Mouse (Mus musculus): ENCODE measurements around the gene Atp6v0b.
A peak's percentile ranks its signal among the peaks of the same experiment; 100 is the strongest.

The Atp6v0b gene

DNA sequence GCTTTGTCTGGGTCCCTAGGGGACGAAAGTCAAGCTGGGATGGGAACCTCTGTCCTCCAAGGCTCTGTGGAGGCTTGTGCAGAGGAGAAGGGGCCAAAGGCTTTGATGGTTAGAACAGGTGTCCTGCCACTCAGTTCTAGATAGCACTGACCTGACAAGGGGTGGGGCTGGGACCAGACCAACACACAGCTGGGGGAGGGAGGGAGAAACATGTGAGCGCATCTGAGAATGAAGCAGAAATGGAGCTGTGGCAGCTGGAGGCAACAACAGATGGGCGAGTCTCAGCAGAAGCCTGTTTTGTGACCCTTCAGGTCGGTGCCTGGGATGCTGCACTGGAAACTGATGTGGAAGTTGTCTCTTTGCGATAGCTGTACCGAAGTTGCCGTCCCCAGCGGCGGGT lies 17.8 kb downstream of the Atp6v0b start:
- no peak for DNase-seq

DNA sequence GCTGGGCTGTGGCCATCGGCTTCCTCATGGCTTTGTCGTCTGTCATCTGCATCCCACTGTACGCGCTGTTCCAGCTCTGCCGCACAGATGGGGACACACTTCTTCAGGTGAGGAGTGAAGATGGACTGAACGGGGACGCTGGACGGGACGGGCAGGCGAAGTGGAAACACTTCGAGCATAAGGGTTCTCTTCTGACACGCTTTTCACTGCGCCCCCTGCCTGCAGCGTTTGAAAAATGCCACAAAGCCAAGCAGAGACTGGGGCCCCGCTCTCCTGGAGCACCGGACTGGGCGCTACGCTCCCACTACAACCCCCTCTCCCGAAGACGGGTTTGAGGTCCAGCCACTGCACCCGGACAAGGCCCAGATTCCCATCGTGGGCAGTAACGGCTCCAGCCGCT lies 19.3 kb downstream of the Atp6v0b start:
- DNase-seq = peak; percentile 77

DNA sequence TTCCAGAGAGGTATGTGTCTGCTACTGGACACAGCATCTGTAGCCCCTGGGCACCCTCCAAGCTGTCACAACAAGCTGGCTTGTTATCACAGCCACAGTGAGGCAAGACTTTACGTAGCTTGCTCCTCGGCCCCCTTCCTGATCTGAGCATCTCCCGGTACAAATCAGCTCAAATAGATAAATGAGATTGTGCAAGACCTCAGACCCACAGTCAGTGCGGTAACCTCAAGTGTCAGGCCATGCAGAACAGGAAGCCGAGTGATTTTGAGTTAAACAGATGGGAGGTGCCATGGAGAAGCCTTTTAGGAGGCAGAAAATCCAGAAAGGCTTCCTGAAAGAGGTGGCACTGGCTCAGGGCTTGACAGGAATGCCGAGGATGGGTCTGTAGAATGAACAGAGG lies 20.1 kb downstream of the Atp6v0b start:
- no peak for DNase-seq

DNA sequence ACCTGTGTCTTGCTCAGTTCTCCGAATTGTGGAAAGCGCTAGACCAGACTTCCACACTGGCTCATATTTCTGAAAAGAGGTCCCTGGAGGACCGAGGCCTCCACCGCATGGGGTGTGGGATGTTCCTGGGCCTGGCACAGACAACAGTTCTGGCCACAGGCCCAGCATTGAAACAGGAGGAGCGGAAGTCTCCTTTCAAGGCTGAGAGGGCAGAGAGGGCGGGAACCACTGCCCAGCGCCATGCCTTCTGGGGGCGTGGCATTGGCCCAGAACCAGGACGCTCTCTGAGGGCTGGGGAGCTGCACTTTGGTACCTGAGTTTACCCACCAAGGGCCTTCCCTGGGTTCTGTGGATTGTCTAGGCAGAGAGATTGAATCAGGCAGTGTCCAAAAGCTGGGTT lies 21.1 kb downstream of the Atp6v0b start:
- peak; percentile 87 for DNase-seq

DNA sequence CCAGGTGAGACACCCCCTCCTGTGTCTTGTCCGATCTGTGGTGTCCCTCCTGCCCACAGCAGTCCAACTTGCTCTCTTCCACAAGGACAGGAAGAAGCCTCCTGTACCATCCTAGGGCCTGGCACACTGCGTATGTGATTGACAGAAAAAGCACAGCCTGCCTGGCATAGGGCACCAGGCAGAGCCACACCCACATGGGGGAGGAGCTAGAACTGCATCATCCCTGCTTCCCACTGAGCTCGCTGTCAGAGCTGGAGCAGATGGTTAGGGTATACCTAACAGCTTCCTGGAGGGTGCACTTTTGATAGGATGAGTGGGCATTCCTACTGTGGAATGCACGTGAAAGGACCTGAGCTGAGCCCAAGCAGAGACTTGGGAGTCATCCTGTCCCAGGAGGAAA lies 24.3 kb downstream of the Atp6v0b start:
- DNase-seq = peak; percentile 49

DNA sequence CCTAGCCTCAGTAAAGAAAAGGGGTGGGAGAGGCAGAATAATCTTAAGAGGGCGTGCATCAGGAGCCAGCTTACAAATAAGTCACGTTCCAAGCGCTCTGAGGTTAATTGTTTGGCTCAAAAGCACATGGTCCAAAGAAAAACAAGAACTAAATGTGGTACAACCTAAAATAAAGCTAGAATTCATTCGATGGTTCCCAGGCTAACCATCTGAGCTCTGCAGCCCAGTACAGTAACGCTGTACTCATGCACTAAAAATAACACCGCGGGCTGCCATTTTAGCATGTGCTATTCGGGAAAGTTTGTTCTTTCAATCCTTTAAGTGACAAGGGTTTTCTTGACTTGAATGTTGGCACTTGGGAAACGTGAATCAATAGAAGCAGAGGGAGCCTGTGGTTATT lies 26.6 kb downstream of the Atp6v0b start:
- DNase-seq = no peak

DNA sequence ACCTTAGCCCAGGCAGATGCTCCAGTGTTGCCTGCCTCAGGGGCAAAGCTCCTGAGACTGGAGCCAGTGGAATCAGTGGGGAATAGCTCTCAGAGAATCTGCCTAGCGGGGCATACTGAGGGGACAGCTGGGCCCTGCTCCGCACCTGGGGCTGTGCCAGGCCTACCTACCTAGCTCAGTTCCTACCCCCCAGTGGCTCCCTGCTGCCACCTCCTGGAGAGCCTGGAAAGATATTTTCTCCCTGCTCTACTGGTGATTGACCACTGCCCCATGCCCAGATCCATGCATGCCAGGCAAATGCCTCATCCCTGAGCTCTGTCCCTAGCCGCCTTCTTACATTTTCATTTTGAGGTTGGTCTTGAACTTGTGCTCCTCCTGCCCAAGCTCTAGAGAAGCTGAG lies 28.3 kb downstream of the Atp6v0b start:
- DNase-seq = peak; percentile 78

DNA sequence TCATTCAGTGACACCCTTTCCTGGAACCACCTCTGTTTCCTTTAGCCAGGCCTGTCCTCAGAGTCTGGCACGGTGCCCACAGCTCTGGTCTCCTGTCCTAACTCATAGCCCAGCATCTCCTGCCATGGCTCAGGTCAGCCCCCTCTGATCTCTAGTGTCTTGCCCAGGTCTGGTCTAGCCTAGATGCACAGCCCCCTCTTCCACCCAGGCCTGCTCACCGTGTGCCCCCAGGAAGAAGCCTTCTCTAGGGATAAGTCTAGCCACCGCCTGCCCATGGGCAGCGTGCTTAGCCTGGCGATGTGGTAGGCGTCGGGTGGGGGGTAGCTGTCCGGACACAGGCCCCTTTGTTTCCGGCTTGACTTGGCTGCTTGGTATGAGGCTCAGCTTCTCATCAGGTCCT lies 32.0 kb downstream of the Atp6v0b start:
- DNase-seq = no peak

DNA sequence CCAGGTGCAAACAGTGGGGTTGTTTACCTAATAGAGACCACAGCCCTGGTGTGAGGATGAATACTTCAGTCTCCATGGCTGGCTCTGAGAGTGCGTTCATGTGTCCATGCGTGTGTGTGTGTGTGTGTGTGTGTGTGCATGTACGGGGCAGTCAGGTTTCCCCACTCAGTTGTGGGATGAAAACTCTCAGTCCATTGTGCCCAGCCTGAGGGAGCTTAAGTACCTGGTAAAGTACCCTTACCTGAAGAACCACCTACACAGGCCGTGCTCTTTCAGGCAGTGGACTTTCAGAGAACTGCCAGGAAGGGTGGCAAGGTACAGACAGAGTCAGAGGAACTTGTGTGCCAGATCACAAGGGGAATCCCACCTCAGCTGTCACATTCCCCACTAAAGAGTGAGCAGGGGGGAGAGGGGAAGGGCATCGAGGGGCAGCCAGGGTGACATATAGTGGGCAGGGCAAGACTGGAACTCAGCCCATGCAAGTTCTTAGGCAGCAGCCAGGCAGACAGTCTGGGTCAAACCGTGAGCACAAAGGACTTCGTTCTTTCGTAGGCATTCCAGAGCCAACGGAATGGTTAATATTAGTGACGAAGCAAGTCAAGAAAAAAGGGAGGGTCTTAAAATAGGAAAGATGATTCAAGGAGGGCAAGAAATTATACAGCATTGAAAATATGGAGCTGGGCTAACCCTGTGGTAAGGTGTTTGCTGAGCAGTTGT lies 34.8 kb downstream of the Atp6v0b start:
- no peak for DNase-seq

DNA sequence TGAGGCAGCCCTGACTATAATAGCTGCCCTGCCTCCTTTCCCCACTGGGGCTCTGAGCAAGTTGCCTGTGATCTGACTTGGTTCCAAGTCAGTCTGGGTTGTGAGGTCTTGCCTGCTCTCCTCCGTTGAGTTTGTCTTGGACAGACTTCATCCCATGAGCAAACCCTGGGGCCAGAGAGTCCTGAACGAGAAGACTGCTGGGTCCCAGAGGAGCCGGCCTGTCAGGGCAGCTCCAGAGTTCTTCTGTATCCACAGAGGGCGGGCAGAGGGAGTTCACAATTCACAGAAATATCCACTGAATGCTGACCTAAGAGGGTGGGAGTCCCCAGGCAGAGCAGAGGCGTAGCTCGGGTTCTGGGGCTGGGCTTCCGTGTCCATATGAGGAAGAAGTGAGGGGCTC lies 36.3 kb downstream of the Atp6v0b start:
- DNase-seq = no peak

DNA sequence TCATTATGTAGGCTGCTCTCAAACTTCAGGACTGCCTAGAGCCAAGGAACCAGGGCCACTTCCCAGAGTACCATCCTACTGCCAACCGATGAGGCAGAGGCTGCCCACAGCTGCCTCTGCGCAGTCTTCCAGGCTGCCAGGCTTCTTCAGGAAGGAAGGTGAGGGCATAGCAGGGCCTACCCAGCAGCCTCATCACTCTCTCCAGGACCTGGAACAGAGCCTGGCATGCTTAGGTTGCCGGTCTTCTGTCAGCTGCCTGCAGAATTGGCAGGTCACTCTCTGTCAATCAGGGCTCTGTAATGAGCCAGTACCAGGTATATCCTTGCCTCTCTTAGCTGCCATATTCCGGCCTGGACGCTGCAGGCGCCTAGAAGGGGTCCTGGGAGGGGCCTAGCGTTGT lies 37.0 kb downstream of the Atp6v0b start:
- no peak for DNase-seq

DNA sequence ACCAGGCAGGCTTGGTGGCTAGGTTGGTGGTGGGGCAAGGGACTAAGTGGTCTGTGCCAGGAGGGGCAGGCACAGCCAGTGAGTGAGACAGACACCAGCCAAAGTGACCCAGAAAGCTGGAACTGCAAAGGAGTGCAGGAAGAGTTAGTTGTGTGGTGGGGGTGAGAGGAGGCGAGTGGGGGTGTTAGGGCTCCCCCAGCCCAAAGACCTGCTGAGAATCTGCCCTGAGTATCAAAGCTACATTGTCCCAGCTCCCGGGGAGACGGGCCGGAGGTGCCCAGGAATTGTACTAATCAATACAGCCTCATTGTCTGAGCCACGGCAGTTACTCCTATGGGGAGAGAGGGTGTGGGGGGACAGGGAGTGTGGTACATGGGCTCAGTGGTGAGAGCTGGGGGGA lies 37.6 kb downstream of the Atp6v0b start:
- no peak for DNase-seq

DNA sequence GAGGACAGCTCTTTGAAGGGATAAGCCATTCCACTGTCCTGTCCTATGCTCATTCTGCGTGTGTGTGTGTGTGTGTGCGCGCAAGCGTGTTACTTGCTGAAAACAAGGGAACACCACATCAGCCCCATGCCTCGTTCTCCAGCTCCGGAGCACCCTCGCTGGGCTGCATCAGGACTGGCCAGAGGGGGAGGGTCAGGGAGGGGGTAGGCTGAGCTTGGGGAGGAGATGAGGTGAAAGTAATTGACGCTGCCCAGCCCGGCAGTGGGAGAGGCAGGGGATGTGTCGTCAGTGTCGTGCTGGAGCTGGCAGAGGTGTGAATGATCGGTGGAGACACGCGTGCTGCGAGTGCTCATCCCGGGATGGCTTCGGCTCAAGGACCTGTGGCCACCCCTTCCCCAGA lies 38.1 kb downstream of the Atp6v0b start:
- no peak for DNase-seq

DNA sequence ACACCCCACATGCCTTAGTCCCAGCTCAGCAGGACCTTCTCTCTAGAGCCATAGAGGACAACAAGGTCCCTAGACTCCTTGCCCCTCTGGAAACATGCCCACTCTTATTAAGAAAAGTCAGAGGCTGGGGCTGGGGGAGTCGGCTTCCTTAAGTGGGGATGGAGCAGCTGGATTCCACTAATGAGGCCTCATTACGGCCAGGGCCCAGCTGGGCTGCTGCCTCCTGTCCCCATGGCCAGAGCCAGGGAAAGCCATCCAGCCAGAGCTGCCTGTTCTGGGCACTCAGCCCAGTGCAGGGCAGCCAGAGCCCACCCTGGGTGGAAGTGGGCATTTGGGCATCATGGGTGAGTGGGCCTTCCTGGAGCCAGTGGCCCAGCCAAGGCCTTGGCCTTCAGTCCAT lies 40.1 kb downstream of the Atp6v0b start:
- peak; percentile 63 for DNase-seq

DNA sequence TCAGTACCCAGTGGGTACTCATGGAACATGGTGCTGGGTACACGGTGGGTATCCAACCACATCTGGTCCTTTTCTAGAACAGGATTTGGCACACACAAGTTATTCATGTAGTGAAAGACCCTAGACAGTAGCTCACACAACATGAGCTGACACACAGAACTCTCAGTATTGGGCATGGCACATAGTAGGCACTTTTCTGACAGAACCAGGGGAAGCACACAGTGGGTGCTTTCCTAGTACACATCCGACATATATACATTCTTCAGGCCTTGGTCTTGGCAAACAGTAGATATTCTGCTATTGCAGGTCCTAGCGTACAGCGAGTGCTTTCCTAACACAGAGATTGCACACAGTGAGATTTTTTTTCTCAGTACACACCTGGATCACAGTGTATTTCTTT lies 40.9 kb downstream of the Atp6v0b start:
- no peak for DNase-seq

DNA sequence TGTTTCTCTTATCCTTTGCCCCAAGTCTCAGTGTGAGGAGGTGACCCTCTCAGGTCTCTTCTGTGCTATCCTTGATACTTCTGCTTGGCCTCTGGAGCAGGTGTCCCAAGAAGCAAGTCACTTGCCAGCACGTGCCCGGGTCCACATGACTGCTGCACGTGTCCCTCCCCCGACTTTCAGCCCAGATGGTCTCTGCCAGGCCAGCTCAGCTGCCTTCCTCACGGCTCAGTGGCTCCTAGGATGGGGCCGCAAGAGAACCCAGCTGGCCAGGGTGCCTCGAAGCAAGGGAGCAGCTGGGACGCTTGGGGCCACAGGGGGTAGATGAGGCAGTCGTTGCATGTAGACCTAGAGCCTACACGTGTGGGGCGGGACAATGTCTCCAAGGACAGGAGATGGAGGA lies 41.8 kb downstream of the Atp6v0b start:
- DNase-seq = no peak

DNA sequence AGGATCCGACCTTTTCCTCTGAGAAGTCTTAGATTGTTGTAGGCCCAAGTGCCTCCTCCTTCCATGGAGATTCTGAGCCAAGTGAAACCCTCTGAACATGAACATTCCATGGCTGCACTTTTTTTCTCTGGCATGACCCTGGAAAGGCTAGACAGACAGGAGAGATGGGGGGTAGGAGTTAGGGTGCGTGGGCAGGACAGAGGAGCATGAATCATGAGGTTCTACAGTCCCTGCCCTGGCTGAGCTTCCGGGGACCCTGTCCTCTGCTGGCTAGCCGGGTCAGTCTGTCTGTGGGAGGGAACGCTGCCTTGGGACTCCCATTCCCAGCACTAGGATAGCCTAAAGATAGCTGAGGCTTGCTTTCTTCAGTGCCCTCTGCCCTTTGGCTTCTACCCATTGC lies 42.7 kb downstream of the Atp6v0b start:
- DNase-seq = no peak

DNA sequence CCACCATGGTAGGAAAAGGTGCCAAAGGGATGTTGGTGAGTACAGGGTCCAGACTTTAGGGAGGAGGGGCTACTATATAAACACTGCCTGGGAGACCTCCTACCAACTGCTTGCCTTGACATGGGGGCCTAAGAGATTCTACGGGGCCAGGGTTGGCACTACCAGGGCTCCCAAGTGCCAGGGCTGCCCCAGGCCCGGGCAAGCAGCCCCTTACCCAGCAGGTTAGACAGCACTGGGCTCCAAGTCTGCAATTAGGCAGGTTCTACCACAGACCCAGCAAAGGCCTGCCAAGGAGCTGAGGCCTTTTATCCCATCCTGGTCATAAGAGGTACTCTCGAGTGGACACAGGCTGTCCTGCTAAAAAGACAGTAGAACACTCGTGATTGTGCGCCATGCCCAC lies 44.0 kb downstream of the Atp6v0b start:
- DNase-seq = no peak

DNA sequence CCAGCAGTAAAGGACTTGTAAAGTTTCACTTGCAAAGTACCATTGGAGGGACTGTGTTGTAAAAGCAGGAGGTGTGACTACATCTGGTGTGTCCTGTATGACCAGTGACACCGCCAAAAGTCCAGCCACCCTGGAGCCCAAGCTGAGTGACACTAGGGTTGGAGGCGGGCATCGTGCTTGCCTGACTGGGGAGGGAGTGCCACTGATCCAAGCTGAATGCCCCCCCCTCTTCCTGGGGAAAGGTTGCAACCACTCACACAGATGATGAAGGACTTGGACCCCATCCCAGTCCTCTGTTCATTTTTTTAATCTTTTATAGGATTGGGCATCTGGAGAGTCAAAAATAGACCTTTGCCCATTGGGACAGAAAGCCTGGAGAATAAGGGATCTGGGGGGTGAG lies 45.6 kb downstream of the Atp6v0b start:
- DNase-seq = no peak

DNA sequence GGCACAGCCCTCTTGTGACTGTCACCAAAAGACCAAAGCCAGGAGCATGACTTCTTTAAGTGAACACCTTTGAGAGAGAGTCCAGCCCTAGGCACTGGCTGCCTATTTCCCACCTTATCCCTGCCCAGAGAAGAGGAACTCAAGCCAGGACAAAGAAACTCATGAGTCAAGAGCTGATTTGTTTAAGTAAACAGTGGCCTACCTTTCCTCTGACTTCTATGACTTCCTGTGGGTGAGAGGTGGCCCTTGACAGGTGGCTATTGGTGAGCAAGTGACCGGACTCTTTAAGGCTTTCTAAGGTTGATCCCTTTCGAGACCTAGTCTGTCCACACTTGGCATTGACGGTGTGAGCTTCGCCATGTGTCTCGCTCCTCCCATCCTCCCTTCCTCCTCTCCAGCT lies 46.3 kb downstream of the Atp6v0b start:
- no peak for DNase-seq

DNA sequence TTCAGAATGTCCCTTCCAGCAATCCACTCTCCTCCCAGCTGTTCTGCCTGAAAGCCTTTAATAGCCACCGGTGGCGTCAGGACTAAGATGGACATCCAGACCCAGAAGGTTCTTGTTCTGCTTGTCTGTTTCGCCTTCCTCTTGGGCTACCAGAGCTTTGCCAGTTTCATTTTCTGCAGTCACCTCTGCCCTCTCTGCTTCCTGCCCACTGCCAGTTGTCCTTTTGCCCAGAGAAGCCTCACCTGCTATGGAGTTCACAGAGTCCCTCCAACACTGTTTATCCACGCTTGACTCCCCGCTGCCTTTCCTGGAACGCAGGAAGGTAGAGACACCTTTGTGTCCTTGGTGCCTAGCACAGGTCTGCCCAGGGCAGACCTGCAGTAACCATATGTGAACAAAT lies 47.8 kb downstream of the Atp6v0b start:
- no peak for DNase-seq

DNA sequence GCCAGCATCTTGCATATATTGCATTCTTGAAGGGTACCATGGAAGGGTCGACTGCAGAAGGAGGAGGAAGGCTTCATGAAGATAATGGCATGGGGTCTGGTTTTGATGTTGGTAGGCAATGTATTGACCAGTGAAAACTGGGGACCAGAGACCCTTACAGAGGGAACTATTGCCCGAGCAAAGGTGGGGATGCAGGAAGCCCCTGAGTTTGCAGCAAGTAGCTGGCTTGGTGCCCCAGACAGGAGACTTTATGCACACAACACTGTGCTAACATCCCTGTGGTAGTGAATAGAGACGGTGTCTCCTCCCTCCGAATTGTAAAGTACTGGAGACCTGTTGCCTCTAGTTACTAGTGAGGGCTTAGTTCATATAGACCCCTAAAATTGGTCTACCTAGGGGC lies 49.9 kb downstream of the Atp6v0b start:
- no peak for DNase-seq

DNA sequence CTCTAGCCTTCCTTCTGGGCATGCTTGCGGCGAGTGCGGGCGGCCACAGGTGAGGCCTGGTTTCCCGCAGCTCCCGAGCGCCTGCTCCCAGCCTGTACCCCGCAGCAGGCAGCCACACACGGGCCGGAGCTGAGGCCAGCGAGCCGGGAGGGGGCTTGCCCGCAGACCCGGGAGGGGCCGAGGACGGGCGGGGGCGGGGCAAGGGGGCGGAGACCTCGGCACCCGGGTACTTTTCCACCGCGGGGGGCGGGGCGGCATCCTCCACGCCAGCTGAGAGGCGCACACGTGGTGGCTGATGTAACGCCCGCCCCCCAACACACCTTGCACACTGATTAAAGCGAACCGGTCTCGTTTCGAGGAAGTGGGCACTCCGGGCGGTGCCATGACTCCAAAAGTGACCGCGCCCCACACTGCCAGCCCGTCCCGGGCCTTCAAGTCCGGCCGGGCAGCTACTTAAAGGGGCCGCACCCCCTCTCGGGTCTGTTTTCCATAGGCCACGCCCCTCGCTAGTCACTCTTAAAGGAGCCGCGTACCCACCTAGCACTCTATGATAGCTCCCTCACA lies 50.8 kb downstream of the Atp6v0b start:
- DNase-seq = peak; percentile 93

DNA sequence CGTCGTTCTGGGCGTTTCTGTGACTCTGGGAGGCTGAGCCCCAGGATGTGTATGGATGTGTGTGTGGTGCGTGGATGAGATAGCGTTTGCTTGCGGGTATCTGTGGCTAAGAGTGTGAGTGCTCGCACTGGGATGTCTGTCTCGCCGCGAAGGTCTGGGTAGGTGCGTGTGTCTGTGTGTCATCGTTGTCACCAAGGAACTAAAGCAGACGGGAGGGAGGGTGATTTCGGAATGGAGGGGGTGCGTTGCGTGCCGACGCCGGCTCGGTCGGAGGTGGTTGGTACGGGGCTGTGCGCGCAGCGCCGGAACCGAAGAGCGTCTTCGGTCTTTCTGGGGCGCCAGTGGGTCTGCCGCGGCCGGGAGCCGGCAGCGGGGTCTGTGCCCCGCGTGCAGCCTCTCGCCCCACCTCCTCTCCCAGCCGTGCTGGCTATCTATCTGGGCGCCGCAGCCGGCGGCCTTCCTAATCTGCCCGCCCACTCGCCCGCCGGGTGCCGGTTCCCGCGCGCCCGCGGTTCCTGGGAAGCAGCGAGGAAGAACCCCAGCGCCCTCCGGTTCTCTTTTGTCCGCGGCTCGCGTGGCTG lies 51.5 kb downstream of the Atp6v0b start:
- peak; percentile 54 for DNase-seq

Data from lung, postnatal 10 days (tissue).